Mouse (Mus musculus) cerebellum, adult 2 months (tissue): ENCODE results near the gene Sptssa. TPM values are rescaled to one million over a fixed set of nuclear protein-coding genes. Genes with fewer than 3 reads are reported as not detected.
"Not testable (repeated sequence)": the region's sequence is repeated elsewhere in the genome, so short reads cannot be mapped to it uniquely, and the experiment has no call there.

Experiments used
- DNase-seq, 2 experiments: peaks; one replicate each; pipeline ENCODE4 v3.0.0; 2021
- H3K27ac ChIP-seq: fragments of 200-500 bp; 2 replicates; pipeline ENCODE4 v1.5.1; 2012; ENCODE audit warnings: low read length, control low read depth, inconsistent platforms; ENCODE audit not compliant: insufficient read depth
- H3K27me3 ChIP-seq: fragments of 200-500 bp; 2 replicates; pipeline ENCODE4 v1.6.1; 2012; ENCODE audit warnings: inconsistent platforms, mild to moderate bottlenecking, low read length, moderate library complexity; ENCODE audit not compliant: control insufficient read depth, insufficient read depth
- H3K4me1 ChIP-seq: fragments of 200-500 bp; 2 replicates; pipeline ENCODE4 v1.6.1; 2011; ENCODE audit warnings: low read length; ENCODE audit not compliant: control insufficient read depth, insufficient read depth
- H3K4me3 ChIP-seq: fragments of 200-500 bp; replicated peaks from 2 replicates; pipeline ENCODE3; 2011; ENCODE audit warnings: mild to moderate bottlenecking, low read depth, low read length, control low read depth; ENCODE audit not compliant: insufficient read depth
- CTCF ChIP-seq: fragments of 200-500 bp; IDR thresholded peaks from 2 replicates; pipeline ENCODE4 v1.5.1; 2011; ENCODE audit warnings: low read depth, mild to moderate bottlenecking, control low read depth, low read length, moderate library complexity, borderline replicate concordance; ENCODE audit not compliant: insufficient read depth
- POLR2A ChIP-seq: fragments of 200-500 bp; IDR thresholded peaks from 2 replicates; pipeline ENCODE4 v1.6.1; 2011; ENCODE audit warnings: low read length, control low read depth, borderline replicate concordance; ENCODE audit not compliant: insufficient read depth
- WGBS: fragments of 180-500 bp; shearing (Covaris S2); methylation state at CpG from one replicate; pipeline ENCODE4 v1.1.7; 2018; 5-methylcytosine and 5-hydroxymethylcytosine counted together
- polyA plus RNA-seq: library from polyadenylated mRNA; depleted of rRNA; stranded (reverse); fragments of >200 nt; gene quantifications from 2 replicates; pipeline ENCODE4 v1.2.3, GENCODE M21; 2012

Gene Sptssa
- polyA plus RNA-seq, 1 experiment: 52.9 TPM

DNA sequence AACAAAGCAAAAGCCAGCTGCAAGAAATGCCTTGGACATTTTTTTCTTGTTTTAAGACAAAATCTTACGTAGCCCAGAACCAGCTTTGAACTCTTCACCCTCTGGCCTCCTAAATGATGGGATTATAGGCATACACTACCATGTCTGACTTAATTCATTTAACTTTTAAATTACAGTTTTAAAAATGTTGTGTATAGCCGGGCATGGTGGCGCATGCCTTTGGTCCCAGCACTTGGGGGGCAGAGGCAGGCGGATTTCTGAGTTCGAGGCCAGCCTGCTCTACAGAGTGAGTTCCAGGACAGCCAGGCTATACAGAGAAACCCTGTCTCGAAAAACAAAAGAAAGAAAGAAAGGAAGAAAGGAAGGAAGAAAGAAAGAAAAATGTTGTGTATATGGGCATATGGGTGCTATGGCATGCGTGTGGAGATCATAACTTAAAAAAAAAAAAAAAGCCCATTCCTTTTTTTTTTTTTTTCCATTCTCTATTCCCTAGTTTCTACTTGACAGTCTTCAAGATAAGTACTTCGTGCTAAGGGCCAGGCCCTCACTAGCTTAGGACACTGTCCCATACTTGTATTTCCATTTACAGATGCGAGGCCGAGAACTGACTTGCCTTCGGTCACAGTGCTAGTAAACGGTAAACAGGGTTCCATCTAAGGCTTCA is 38.6 kb upstream of the Sptssa start:
- no peak for DNase-seq
- TF ChIP-seq CTCF: no peak
- no peak for TF ChIP-seq POLR2A
- Histone ChIP-seq H3K4me1 (peaks cover 4% of the 10 kb centered on the region), H3K4me3 (peak overlapping the region; percentile 74), H3K27me3 (no peaks in the 10 kb centered on the region), H3K27ac (peak overlapping the region; percentile 75)
- WGBS: 31% methylated on average over 12 of the region's 12 CpGs

DNA sequence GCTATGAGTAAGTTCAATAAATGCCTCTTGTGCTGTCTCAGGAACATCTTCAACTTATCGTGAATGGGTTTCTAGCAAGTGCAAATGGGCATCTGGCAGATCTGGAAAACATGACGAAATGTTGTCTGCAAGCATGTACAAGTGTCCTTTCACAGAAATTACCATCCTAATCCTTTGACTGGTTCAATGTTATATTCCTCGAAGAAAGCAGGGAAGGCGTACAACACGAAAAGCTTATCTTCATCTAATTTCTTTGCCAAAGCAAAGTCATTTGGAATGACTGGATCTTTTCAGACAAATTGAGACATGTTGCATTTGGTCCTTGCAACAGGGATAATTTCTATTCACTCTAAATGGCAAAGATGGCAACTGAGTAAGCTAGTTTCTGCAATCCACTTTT is 32.7 kb upstream of the Sptssa start:
- Histone ChIP-seq H3K4me3 (no peak overlapping the region), H3K4me1 (peaks cover 4% of the 10 kb centered on the region), H3K27ac (no peak overlapping the region), H3K27me3 (no peaks in the 10 kb centered on the region)
- WGBS: 92% methylated on average over 5 of the region's 5 CpGs
- TF ChIP-seq CTCF (no peak), POLR2A (no peak)
- no peak for DNase-seq

DNA sequence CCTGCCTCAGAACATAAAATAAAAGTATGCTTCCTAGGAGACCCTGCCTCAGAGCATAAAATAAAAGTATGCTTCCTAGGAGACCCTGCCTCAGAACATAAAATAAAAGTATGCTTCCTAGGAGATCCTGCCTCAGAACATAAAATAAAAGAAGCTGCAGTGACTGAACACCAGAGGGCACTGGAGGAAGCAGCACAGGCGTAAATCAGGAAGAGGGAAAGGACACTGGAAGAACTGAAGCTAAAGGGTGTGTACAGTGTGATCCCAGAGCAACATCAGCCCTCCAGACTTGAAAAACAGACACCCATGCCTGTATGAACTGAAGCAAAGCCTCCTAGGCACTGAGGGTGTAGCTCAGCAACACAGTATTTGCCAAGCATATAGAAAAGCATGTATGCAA is 26.8 kb upstream of the Sptssa start:
- TF ChIP-seq POLR2A (no peak), CTCF (peak; percentile 38; the same call in 1 of the 2 replicates)
- Histone ChIP-seq H3K27me3 (no peaks in the 10 kb centered on the region), H3K4me3 (no peak overlapping the region), H3K27ac (no peak overlapping the region), H3K4me1 (no peaks in the 10 kb centered on the region)
- DNase-seq: no peak
- WGBS: 21% methylated on average over 1 of the region's 1 CpGs

DNA sequence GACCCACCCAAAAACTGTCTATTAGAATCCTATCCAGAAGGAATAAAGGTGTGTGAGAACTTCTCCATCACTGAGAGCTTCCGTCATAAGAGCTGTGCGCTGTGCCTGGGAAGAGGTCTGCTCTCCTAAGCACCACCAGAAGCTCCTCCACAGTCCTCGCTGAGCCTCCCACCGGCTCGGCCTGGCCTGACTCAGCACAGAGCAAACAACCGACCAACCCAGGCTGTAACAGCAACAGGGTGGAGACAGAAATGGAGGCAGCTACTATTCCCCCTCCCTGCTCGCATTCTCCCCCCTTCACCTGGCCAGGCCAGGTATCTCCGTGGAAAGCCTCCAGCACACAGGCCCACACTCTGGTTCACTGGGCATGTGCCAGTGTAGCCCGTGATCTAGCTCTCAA is 20.3 kb upstream of the Sptssa start:
- H3K4me3 ChIP-seq: no peak overlapping the region
- 88% methylated on average over 9 of the region's 9 CpGs for WGBS
- no peaks in the 10 kb centered on the region for H3K27me3 ChIP-seq
- TF ChIP-seq POLR2A: no peak
- no peak for TF ChIP-seq CTCF
- H3K27ac ChIP-seq: no peak overlapping the region
- DNase-seq: no peak
- H3K4me1 ChIP-seq: no peaks in the 10 kb centered on the region

DNA sequence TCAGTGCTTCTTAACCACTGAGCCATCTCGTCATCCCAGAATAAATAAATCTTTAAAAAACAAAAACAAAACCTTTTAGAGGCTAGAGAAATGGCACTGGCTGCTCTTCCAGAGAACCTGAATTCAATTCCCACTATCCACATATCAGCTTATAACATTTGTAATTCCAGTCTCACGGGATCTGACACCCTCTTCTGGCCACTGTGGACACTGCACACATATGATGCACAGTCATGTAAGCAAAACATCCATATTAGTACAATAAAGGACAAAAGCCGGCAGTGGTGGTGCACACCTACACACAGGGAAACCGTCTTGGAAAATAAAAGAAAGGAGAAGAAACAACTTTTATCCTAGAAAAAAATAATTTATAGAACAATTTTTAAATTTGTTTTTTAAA is 19.0 kb upstream of the Sptssa start:
- Histone ChIP-seq H3K4me1 (no peaks in the 10 kb centered on the region), H3K27me3 (no peaks in the 10 kb centered on the region), H3K27ac (no peak overlapping the region), H3K4me3 (no peak overlapping the region)
- 96% methylated on average over 4 of the region's 4 CpGs for WGBS
- DNase-seq: no peak
- TF ChIP-seq POLR2A: no peak
- TF ChIP-seq CTCF: no peak

DNA sequence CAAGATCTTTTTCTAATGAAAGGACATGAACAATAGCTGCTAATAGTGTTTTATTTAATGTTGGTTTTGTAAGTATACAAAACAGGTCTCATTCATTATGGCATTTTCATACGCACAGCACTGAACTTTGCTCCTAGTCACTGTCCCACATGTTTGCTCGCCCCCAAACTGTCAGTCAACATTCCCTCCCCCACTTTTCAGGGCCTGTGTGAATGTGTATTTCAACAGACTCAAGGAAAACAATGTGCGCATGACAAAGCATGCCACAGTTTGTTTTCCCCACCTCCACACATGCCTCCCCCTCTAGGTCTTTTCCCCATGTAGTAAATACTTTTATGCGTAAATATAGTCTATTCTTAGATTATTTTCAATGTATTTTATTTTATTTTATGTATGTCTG is 14.9 kb upstream of the Sptssa start:
- TF ChIP-seq CTCF: no peak
- TF ChIP-seq POLR2A: no peak
- H3K27me3 ChIP-seq: no peaks in the 10 kb centered on the region
- H3K27ac ChIP-seq: no peak overlapping the region
- H3K4me1 ChIP-seq: no peaks in the 10 kb centered on the region
- DNase-seq: no peak
- no peak overlapping the region for H3K4me3 ChIP-seq
- 85% methylated on average over 4 of the region's 4 CpGs for WGBS

DNA sequence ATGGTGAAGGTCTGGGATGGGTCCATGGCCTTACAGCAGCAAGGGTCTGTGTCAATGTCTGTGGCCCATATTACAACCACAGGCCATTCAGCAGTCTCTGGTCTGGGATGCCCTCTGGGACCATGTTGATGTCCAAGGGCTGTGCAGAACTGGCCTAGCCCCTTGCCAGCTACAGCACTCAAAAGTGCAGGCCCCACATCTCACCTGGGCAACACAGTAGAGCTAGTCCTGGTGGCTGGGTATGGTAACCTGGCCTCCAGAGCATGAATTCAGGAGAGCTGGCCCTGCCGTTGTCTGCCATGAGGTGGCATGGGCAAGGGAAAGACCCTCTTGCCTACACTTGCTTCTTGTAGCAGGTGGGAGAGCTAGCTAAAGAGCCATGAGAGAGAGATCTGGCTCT is 11.8 kb upstream of the Sptssa start:
- no peak overlapping the region for H3K4me3 ChIP-seq
- no peak overlapping the region for H3K27ac ChIP-seq
- no peak for TF ChIP-seq CTCF
- TF ChIP-seq POLR2A: no peak
- DNase-seq: no peak
- 91% methylated on average over 1 of the region's 1 CpGs for WGBS
- no peaks in the 10 kb centered on the region for H3K4me1 ChIP-seq
- no peaks in the 10 kb centered on the region for H3K27me3 ChIP-seq

DNA sequence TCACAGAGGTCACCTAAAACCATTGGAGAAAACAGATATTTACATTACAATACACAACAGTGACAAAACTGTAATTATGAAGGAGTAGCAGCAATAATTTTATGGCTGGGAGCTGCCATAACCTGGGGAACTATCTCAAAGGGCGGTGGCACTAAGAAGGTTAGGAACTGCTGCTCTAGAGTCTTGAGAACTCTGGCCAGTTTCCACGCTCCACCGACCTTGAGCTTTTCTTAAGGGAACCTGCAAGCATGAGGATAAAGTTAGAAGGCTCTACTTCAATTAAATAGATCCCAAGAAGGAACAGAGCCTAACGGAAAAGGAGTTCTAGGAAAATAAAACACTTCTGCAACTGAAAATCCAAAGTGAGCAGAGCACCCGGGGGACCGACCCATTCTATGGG is 9.2 kb upstream of the Sptssa start:
- Histone ChIP-seq H3K4me1 (no peaks in the 10 kb centered on the region), H3K4me3 (no peak overlapping the region), H3K27me3 (no peaks in the 10 kb centered on the region), H3K27ac (no peak overlapping the region)
- no peak for TF ChIP-seq POLR2A
- TF ChIP-seq CTCF: no peak
- 81% methylated on average over 6 of the region's 6 CpGs for WGBS
- no peak for DNase-seq

DNA sequence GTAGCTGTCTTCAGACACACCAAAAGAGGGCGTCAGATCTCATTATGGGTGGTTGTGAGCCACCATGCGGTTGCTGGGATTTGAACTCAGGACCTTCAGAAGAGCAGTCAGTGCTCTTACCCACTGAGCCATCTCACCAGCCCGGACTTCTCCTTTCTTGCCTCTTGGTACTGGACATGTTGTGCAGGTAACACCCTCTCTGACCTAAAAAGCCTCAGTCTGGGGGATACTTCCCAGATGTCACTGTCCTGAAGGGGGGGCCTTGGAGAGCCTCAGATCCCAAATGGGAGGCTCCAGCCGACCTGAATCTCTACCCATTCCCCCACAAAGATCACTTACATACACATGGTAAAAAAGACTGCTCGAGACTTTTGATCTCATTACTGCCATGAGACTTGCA is 5.1 kb upstream of the Sptssa start:
- not testable (repeated sequence) for H3K27me3 ChIP-seq, H3K4me3 ChIP-seq, H3K4me1 ChIP-seq, H3K27ac ChIP-seq, DNase-seq
- WGBS: 79% methylated on average over 5 of the region's 5 CpGs
